Mouse (Mus musculus) cortical plate, adult 2 months (tissue): Measurements from ENCODE around the gene Parva.

ENCODE experiments used
- CTCF ChIP-seq: fragments of 200-500 bp; IDR thresholded peaks from 2 replicates; pipeline ENCODE4 v1.5.1; 2011; ENCODE audit warnings: mild to moderate bottlenecking, control low read depth, low read length; ENCODE audit not compliant: insufficient read depth; ENCODE audit errors: extremely low read depth
- POLR2A ChIP-seq: fragments of 200-500 bp; IDR thresholded peaks from 2 replicates; pipeline ENCODE4 v1.6.1; 2011; ENCODE audit warnings: mild to moderate bottlenecking, low read length, control low read depth; ENCODE audit not compliant: insufficient read depth; ENCODE audit errors: extremely low read depth

DNA sequence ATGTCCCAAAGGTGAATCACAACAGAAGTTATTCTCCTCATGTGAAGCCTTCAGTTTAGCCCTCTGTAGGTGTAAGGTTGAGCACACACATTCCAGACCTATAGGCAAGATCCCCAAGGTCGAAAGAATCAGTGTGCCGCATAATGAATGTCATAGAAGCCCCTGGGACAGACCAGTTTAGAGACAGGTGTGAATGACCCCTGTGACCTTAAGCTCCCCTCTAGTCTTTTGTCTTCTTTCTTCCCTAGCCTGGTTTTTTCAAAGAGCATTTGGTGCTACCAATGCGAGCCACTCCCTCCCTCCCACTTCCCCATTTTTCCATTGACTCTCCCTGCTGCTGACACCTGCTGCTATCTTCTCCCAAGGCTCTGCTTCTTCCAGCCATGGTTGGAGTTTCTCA, 121.8 kb downstream of the Parva start:
- TF ChIP-seq POLR2A (no peak), CTCF (no peak)
